Mouse (Mus musculus) hindbrain, embryonic 14.5 days (tissue): ENCODE data around the gene Dedd2. TPM values are rescaled to one million over a fixed set of nuclear protein-coding genes. Genes with fewer than 3 reads are reported as not detected.

Experiments used
- ATAC-seq: fragments of 200-750 bp; cut with Nextera tagmentation; 2 replicates; pipeline ENCODE4 v1.8.0; 2017; ENCODE audit warnings: moderate number of reproducible peaks, mild to moderate bottlenecking, moderate TSS enrichment, moderate library complexity; ENCODE audit not compliant: low FRiP score
- DNase-seq: peaks from one replicate; pipeline ENCODE4 v3.0.0-alpha.2; 2015; ENCODE audit warnings: low spot score
- H3K27ac ChIP-seq: fragments of 300-500 bp; sonication (generic); 2 replicates; pipeline ENCODE4 v1.5.1; 2014; ENCODE audit warnings: mild to moderate bottlenecking, moderate library complexity
- H3K27me3 ChIP-seq: fragments of 300-500 bp; sonication (generic); 2 replicates; pipeline ENCODE4 v1.6.1; 2014; ENCODE audit warnings: mild to moderate bottlenecking, low read length, mixed read lengths; ENCODE audit not compliant: control insufficient read depth, insufficient read depth
- H3K36me3 ChIP-seq: fragments of 300-500 bp; sonication (generic); replicated peaks from 2 replicates; pipeline ENCODE4 v1.6.1; 2014; ENCODE audit not compliant: control insufficient read depth, insufficient read depth
- H3K4me1 ChIP-seq: fragments of 300-500 bp; sonication (generic); replicated peaks from 2 replicates; pipeline ENCODE4 v1.6.1; 2014; ENCODE audit warnings: antibody characterized with exemption, low read length, mixed read lengths; ENCODE audit not compliant: control insufficient read depth, insufficient read depth
- H3K4me2 ChIP-seq: fragments of 300-500 bp; sonication (generic); replicated peaks from 2 replicates; pipeline ENCODE4 v1.6.1; 2014; ENCODE audit warnings: mild to moderate bottlenecking, moderate library complexity
- H3K4me3 ChIP-seq: fragments of 300-500 bp; sonication (generic); replicated peaks from 2 replicates; pipeline ENCODE4 v1.5.1; 2014; ENCODE audit warnings: mild to moderate bottlenecking, low read length
- H3K9ac ChIP-seq: fragments of 300-500 bp; sonication (generic); 2 replicates; pipeline ENCODE4 v1.6.1; 2014
- H3K9me3 ChIP-seq: fragments of 300-500 bp; sonication (generic); 2 replicates; pipeline ENCODE4 v1.6.1; 2016; ENCODE audit warnings: low read length; ENCODE audit not compliant: control insufficient read depth
- WGBS: fragments of 180-500 bp; shearing (Covaris S2); extraction: QIAGEN DNeasy Blood & Tissue Kit; methylation state at CpG from one replicate; pipeline ENCODE4 v1.1.7; 2014; 5-methylcytosine and 5-hydroxymethylcytosine counted together
- polyA plus RNA-seq: library from polyadenylated mRNA; unstranded; fragments of >200 nt; fragmentation: Nextera tagmentation; extraction: Ambion mirVana; gene quantifications from 2 replicates; pipeline ENCODE4 v1.2.1, GENCODE M21; 2014

The Dedd2 gene
- polyA plus RNA-seq, 1 experiment from 2014 or later: 13.8 TPM

GRCm38 (mm10) chr7:25210482-25210881, 9.9 kb downstream of the Dedd2 start:
- Histone ChIP-seq H3K4me2 (no peak overlapping the region), H3K9ac (no peak overlapping the region), H3K9me3 (no peaks in the 10 kb centered on the region), H3K36me3 (peaks cover 85% of the 10 kb centered on the region), H3K27me3 (no peaks in the 10 kb centered on the region), H3K4me1 (no peaks in the 10 kb centered on the region), H3K27ac (no peak overlapping the region), H3K4me3 (no peak overlapping the region)
- no peak for DNase-seq
- ATAC-seq: no peak
- 94% methylated on average over 4 of the region's 4 CpGs for WGBS

DNA sequence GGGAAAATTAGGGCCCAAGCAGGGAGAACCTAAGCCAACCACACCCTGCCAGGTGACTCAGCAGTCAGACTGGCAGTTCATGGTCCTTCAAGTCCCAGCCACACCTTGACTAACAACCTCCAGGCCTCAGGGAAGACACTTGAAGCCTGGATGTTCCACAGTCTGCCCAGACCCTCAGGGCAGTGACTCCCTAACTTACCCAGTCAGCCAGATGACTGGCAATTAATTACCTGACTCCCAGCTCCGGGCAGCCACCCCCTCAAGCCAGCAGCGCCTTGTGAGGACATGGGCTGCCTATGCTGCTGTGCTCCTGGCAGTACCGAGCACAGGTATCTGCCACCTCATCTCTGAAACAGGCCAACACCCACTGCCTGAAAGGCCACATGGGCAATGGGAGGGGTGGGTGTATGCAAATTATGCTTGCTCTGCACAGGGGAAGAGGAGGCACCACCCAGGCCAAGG, 11.2 kb downstream of the Dedd2 start:
- H3K27me3 ChIP-seq: no peaks in the 10 kb centered on the region
- H3K4me1 ChIP-seq: no peaks in the 10 kb centered on the region
- H3K36me3 ChIP-seq: peaks cover 83% of the 10 kb centered on the region
- H3K27ac ChIP-seq: no peak overlapping the region
- 93% methylated on average over 3 of the region's 3 CpGs for WGBS
- ATAC-seq (no peak), DNase-seq (no peak)
- H3K9me3 ChIP-seq: no peaks in the 10 kb centered on the region
- H3K4me2 ChIP-seq: no peak overlapping the region
- H3K9ac ChIP-seq: no peak overlapping the region
- no peak overlapping the region for H3K4me3 ChIP-seq

GRCm38 (mm10) chr7:25206094-25206830, 14.2 kb downstream of the Dedd2 start:
- H3K9ac ChIP-seq: no peak overlapping the region
- no peak overlapping the region for H3K27ac ChIP-seq
- H3K4me2 ChIP-seq: no peak overlapping the region
- no peak for ATAC-seq
- peaks cover 83% of the 10 kb centered on the region for H3K36me3 ChIP-seq
- no peaks in the 10 kb centered on the region for H3K9me3 ChIP-seq
- no peaks in the 10 kb centered on the region for H3K4me1 ChIP-seq
- H3K4me3 ChIP-seq: no peak overlapping the region
- WGBS: 89% methylated on average over 16 of the region's 16 CpGs
- H3K27me3 ChIP-seq: no peaks in the 10 kb centered on the region
- DNase-seq: no peak

- Histone ChIP-seq H3K9me3 (no peaks in the 10 kb centered on the region), H3K4me2 (no peak overlapping the region), H3K4me3 (no peak overlapping the region), H3K4me1 (no peaks in the 10 kb centered on the region), H3K27ac (no peak overlapping the region), H3K27me3 (no peaks in the 10 kb centered on the region), H3K9ac (no peak overlapping the region), H3K36me3 (peaks cover 77% of the 10 kb centered on the region)
- DNase-seq (no peak), ATAC-seq (no peak)
- WGBS: 88% methylated on average over 16 of the region's 16 CpGs
Observed at GRCm38 (mm10) chr7:25205355-25206093, 14.9 kb downstream of the Dedd2 start.

GRCm38 (mm10) chr7:25203624-25204023, 16.8 kb downstream of the Dedd2 start:
- H3K9me3 ChIP-seq: no peaks in the 10 kb centered on the region
- DNase-seq (no peak), ATAC-seq (no peak)
- H3K36me3 ChIP-seq: peaks cover 58% of the 10 kb centered on the region
- H3K27ac ChIP-seq: no peak overlapping the region
- no peak overlapping the region for H3K9ac ChIP-seq
- no peak overlapping the region for H3K4me3 ChIP-seq
- WGBS: 91% methylated on average over 20 of the region's 20 CpGs
- no peak overlapping the region for H3K4me2 ChIP-seq
- H3K4me1 ChIP-seq: no peaks in the 10 kb centered on the region
- H3K27me3 ChIP-seq: no peaks in the 10 kb centered on the region

GRCm38 (mm10) chr7:25197384-25198018, 22.9 kb downstream of the Dedd2 start:
- WGBS: 67% methylated on average over 10 of the region's 10 CpGs
- H3K27me3 ChIP-seq: no peaks in the 10 kb centered on the region
- H3K9ac ChIP-seq: no peak overlapping the region
- ATAC-seq: no peak
- no peak overlapping the region for H3K4me3 ChIP-seq
- no peak for DNase-seq
- no peaks in the 10 kb centered on the region for H3K9me3 ChIP-seq
- H3K27ac ChIP-seq: no peak overlapping the region
- peaks cover 12% of the 10 kb centered on the region for H3K36me3 ChIP-seq
- H3K4me1 ChIP-seq: no peaks in the 10 kb centered on the region
- no peak overlapping the region for H3K4me2 ChIP-seq

GRCm38 (mm10) chr7:25196107-25196506, 24.3 kb downstream of the Dedd2 start:
- no peak for ATAC-seq
- WGBS: 87% methylated on average over 9 of the region's 9 CpGs

DNA sequence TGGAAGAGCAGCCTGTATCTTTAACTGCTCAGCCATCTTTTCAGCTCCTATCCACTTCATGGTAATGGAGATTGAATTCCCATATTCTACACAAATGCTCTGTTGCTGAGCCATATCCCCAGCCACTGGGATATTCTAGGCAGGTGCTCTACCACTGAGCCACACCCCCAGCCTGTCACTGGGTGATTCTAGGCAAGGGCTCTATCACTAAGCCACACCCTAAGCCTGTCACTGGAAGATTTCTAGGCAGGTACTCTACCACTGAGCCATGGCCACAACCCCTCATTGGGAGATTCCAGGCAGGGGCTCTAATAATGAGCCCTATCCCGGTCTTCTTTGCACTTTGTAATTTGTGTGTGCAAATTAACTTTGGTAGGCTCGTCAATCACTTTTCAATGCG, 25.3 kb downstream of the Dedd2 start:
- H3K9me3 ChIP-seq: no peaks in the 10 kb centered on the region
- no peak overlapping the region for H3K27ac ChIP-seq
- ATAC-seq: no peak
- no peaks in the 10 kb centered on the region for H3K36me3 ChIP-seq
- no peaks in the 10 kb centered on the region for H3K27me3 ChIP-seq
- H3K4me2 ChIP-seq: no peak overlapping the region
- WGBS: 74% methylated on average over 3 of the region's 3 CpGs
- no peak overlapping the region for H3K9ac ChIP-seq
- no peaks in the 10 kb centered on the region for H3K4me1 ChIP-seq
- DNase-seq: no peak
- H3K4me3 ChIP-seq: no peak overlapping the region

More at GRCm38 (mm10) chr7:25196107-25196506, 24.3 kb downstream of the Dedd2 start:
- H3K27ac ChIP-seq: no peak overlapping the region
- DNase-seq: no peak
- no peaks in the 10 kb centered on the region for H3K27me3 ChIP-seq
- H3K4me2 ChIP-seq: no peak overlapping the region
- no peaks in the 10 kb centered on the region for H3K4me1 ChIP-seq
- no peak overlapping the region for H3K4me3 ChIP-seq
- no peaks in the 10 kb centered on the region for H3K36me3 ChIP-seq
- no peaks in the 10 kb centered on the region for H3K9me3 ChIP-seq
- H3K9ac ChIP-seq: no peak overlapping the region

DNA sequence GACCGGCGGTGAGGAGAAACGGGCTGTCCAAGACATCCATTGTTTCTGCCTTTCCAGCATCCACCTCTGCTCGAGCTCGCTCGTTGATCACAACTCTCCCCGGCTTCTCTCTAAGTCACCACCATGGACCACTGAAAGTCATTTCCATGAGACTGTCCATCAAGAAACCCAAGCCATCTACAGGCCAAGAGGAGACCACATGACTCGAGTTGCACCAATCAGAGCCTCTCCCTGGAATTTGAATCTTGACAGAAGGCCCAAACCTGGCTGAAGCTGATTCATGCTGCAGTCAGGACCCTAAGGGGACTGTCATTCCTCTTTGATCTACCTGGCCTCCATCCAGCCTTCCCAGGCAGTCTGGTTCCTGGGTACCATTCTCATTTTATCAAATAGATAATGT, 28.3 kb downstream of the Dedd2 start:
- Histone ChIP-seq H3K4me2 (no peak overlapping the region), H3K4me3 (no peak overlapping the region), H3K9ac (no peak overlapping the region), H3K27ac (no peak overlapping the region), H3K36me3 (no peaks in the 10 kb centered on the region), H3K9me3 (no peaks in the 10 kb centered on the region), H3K4me1 (no peaks in the 10 kb centered on the region), H3K27me3 (no peaks in the 10 kb centered on the region)
- DNase-seq: peak; percentile 47
- 69% methylated on average over 8 of the region's 8 CpGs for WGBS
- peak; percentile 64; the same call in 1 of the 2 replicates for ATAC-seq
